ENCODE assay signal across 8 mouse cellular contexts in the genomic region with DNA sequence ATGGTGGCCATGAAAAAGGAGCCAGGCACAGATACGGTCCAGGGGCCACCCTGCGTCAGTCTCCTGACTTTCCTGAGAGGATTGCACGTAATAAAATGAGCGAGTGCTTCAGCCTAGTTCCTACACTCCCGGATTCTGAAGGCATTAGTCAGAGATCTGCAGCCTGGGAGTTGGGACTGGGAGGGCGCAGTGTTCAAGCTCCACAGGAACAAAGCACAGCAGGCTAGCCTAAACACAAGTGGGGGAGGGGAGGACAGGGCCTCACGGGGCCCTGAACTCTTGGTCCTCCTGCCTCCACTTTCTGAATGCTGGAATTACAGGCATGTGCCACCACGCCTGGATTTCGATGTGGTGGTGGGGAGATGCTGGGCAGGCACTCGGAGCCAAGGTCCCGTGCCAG. TPM values are rescaled to one million over a fixed set of nuclear protein-coding genes. Genes with fewer than 3 reads are reported as not detected.
A peak's percentile ranks its signal among the peaks of the same experiment; 100 is the strongest.
DNase-seq lines count a peak whose midpoint lies in the region; ATAC-seq and TF ChIP-seq lines count a peak whose summit lies in the region.

No protein-coding gene starts in this region.

- H3K36me3 ChIP-seq in heart, embryonic 13.5 days: peaks cover 87% of the 10 kb centered on the region
- H3K36me3 ChIP-seq in C2C12 (ENCODE audit: control insufficient read depth, insufficient read depth): peaks cover 62% of the 10 kb centered on the region
- H3K36me3 ChIP-seq in embryonic facial prominence, embryonic 12.5 days: peaks cover 63% of the 10 kb centered on the region
- peaks cover 89% of the 10 kb centered on the region for H3K36me3 ChIP-seq in lung, embryonic 14.5 days (ENCODE audit: insufficient read depth)

- H3K27me3 ChIP-seq in heart, embryonic 13.5 days (replicated peaks): no peaks in the 10 kb centered on the region
- H3K27me3 ChIP-seq in C2C12 (ENCODE audit: control insufficient read depth, insufficient read depth, insufficient read length): no peaks in the 10 kb centered on the region
- H3K27me3 ChIP-seq in embryonic facial prominence, embryonic 12.5 days: no peaks in the 10 kb centered on the region
- no peaks in the 10 kb centered on the region for H3K27me3 ChIP-seq in lung, embryonic 14.5 days (ENCODE audit: insufficient read depth, low read length)

- H3K27ac ChIP-seq in heart, embryonic 13.5 days (replicated peaks): peak overlapping the region; percentile 87
- peak overlapping the region; percentile 95 for H3K27ac ChIP-seq in embryonic facial prominence, embryonic 12.5 days
- peak overlapping the region; percentile 99 for H3K27ac ChIP-seq in lung, embryonic 14.5 days (ENCODE audit: low read depth)

- 37% methylated on average over 11 of the region's 11 CpGs for WGBS in heart, embryonic 13.5 days
- WGBS in embryonic facial prominence, embryonic 12.5 days: 38% methylated on average over 11 of the region's 11 CpGs
- WGBS in lung, embryonic 14.5 days: 42% methylated on average over 11 of the region's 11 CpGs

- intact Hi-C loops in heart, postnatal 36 days (cut with DNase I): loop anchor here (5.0 to 10.0 kb wide), 2 partner anchors 195 to 398 kb away; no protein-coding TSS in a partner anchor

- no peak for TF ChIP-seq CTCF in C2C12 (IDR thresholded peaks at IDR 0.05; ENCODE audit: control insufficient read depth, insufficient read depth, insufficient read length)
- no peak for TF ChIP-seq CTCF in lung, embryonic 14.5 days (IDR thresholded peaks at IDR 0.05; ENCODE audit: low read depth)

- H3K4me1 ChIP-seq in heart, embryonic 13.5 days: peaks cover 88% of the 10 kb centered on the region
- peaks cover 57% of the 10 kb centered on the region for H3K4me1 ChIP-seq in embryonic facial prominence, embryonic 12.5 days
- H3K4me1 ChIP-seq in lung, embryonic 14.5 days (ENCODE audit: insufficient read depth): peaks cover 54% of the 10 kb centered on the region

- H3K9ac ChIP-seq in heart, embryonic 13.5 days: peak overlapping the region; percentile 50
- no peak overlapping the region for H3K9ac ChIP-seq in embryonic facial prominence, embryonic 12.5 days
- peak overlapping the region; percentile 20 for H3K9ac ChIP-seq in lung, embryonic 14.5 days

- no peak for DNase-seq in heart, postnatal 36 days
- peak; percentile 72 for DNase-seq in lung, embryonic 14.5 days
- no peak for DNase-seq in retina, embryonic 14.5 days (ENCODE audit: low spot score)
- no peak for DNase-seq in adrenal gland, postnatal 36 days
- DNase-seq in urinary bladder, adult 2 months (ENCODE audit: low spot score): no peak

- peak overlapping the region; percentile 27 for H3K4me2 ChIP-seq in heart, embryonic 13.5 days
- no peak overlapping the region; the same call in 1 of the 2 replicates for H3K4me2 ChIP-seq in embryonic facial prominence, embryonic 12.5 days (replicated peaks)
- H3K4me2 ChIP-seq in lung, embryonic 14.5 days: peak overlapping the region; percentile 48

- H3K4me3 ChIP-seq in heart, embryonic 13.5 days: no peak overlapping the region
- H3K4me3 ChIP-seq in C2C12 (ENCODE audit: insufficient read depth, poor library complexity, severe bottlenecking): no peak overlapping the region
- no peak overlapping the region for H3K4me3 ChIP-seq in embryonic facial prominence, embryonic 12.5 days
- no peak overlapping the region for H3K4me3 ChIP-seq in lung, embryonic 14.5 days (ENCODE audit: low read depth, low read length)

- peaks cover 96% of the 10 kb centered on the region for H3K79me2 ChIP-seq in C2C12 (ENCODE audit: control insufficient read depth, insufficient read depth)

- H3K9me3 ChIP-seq in heart, embryonic 13.5 days: no peaks in the 10 kb centered on the region
- H3K9me3 ChIP-seq in embryonic facial prominence, embryonic 12.5 days: no peaks in the 10 kb centered on the region
- no peaks in the 10 kb centered on the region for H3K9me3 ChIP-seq in lung, embryonic 14.5 days (ENCODE audit: low read depth, low read length)

- peak overlapping the region; percentile 21 for H3ac ChIP-seq in C2C12 (ENCODE audit: control insufficient read depth, insufficient read length, low read depth)

- no peak for ATAC-seq in heart, embryonic 13.5 days (ENCODE audit: extremely low read depth, insufficient number of reproducible peaks, low FRiP score, low TSS enrichment)
- ATAC-seq in embryonic facial prominence, embryonic 12.5 days (ENCODE audit: insufficient number of reproducible peaks, insufficient read depth, low FRiP score, low TSS enrichment): no peak
- ATAC-seq in lung, embryonic 14.5 days (ENCODE audit: insufficient read depth): no peak

- H3K79me3 ChIP-seq in C2C12 (ENCODE audit: low read depth): peaks cover 67% of the 10 kb centered on the region

TF ChIP-seq in C2C12, 6 proteins besides CTCF, POLR2A, EP300 and RAD21:
- no peak for TF ChIP-seq MYOD1 (IDR thresholded peaks at IDR 0.05; ENCODE audit: control insufficient read depth, insufficient read length, low read depth)
- TF ChIP-seq MAX (IDR thresholded peaks at IDR 0.05): peak; percentile 34
- no peak for TF ChIP-seq MYOG (IDR thresholded peaks at IDR 0.05; ENCODE audit: control insufficient read depth, extremely low read depth, insufficient read length)
- no peak for TF ChIP-seq CEBPB (IDR thresholded peaks at IDR 0.05; ENCODE audit: low read depth)
- peak; percentile 8 for TF ChIP-seq FOSL1 (IDR thresholded peaks at IDR 0.05; ENCODE audit: insufficient read depth, low read length, poor library complexity, severe bottlenecking)

RNA-seq across cellular contexts. Expression of gene Kctd10, which starts 7.7 kb away (rescaled TPM):
- polyA plus RNA-seq in heart, embryonic 13.5 days (2015; fragmentation: Nextera tagmentation; extraction: Ambion mirVana): 87.9 and 93.7 TPM in 2 replicates
- total RNA-seq in heart, postnatal 36 days (2021): 10 to 100 TPM; 49.4 to 51.4 TPM
- polyA plus RNA-seq in C2C12 (2012; fragmentation: generic; extraction: Trizol): 243 TPM
- polyA plus RNA-seq in embryonic facial prominence, embryonic 12.5 days (2016; fragmentation: Nextera tagmentation; extraction: Ambion mirVana): 115 TPM in 2 replicates
- 140 and 144 TPM in 2 replicates for polyA plus RNA-seq in lung, embryonic 14.5 days (2014; fragmentation: Nextera tagmentation; extraction: Ambion mirVana)
- total RNA-seq in adrenal gland, postnatal 36 days (2021): 10 to 100 TPM; 62.7 to 71.9 TPM
- polyA plus RNA-seq in urinary bladder, adult 2 months (2012; rRNA removed): 134 and 142 TPM in 2 replicates

RNA-seq across cellular contexts. Expression of gene Ube3b, which starts 7.8 kb away (rescaled TPM):
- polyA plus RNA-seq in heart, embryonic 13.5 days (2015; fragmentation: Nextera tagmentation; extraction: Ambion mirVana): 37.6 and 41.1 TPM in 2 replicates
- 10 to 100 TPM; 82.8 to 96.4 TPM for total RNA-seq in heart, postnatal 36 days (2021)
- polyA plus RNA-seq in C2C12 (2012; fragmentation: generic; extraction: Trizol): 42.1 TPM
- polyA plus RNA-seq in embryonic facial prominence, embryonic 12.5 days (2016; fragmentation: Nextera tagmentation; extraction: Ambion mirVana): 50.4 and 50.7 TPM in 2 replicates
- polyA plus RNA-seq in lung, embryonic 14.5 days (2014; fragmentation: Nextera tagmentation; extraction: Ambion mirVana): 56.3 and 59.3 TPM in 2 replicates
- 10 to 100 TPM; 60.3 to 79.0 TPM for total RNA-seq in adrenal gland, postnatal 36 days (2021)
- 35.2 and 38.5 TPM in 2 replicates for polyA plus RNA-seq in urinary bladder, adult 2 months (2012; rRNA removed)
